Mouse (Mus musculus) ZHBTc4 (cell line): ENCODE measurements around the gene Zfp790.
A peak's percentile ranks its signal among the peaks of the same experiment; 100 is the strongest.

Source experiments
- DNase-seq: peaks from one replicate; pipeline ENCODE4 v3.0.0-alpha.2; 2011; ENCODE audit warnings: low read depth, low spot score

Zfp790 gene

DNA sequence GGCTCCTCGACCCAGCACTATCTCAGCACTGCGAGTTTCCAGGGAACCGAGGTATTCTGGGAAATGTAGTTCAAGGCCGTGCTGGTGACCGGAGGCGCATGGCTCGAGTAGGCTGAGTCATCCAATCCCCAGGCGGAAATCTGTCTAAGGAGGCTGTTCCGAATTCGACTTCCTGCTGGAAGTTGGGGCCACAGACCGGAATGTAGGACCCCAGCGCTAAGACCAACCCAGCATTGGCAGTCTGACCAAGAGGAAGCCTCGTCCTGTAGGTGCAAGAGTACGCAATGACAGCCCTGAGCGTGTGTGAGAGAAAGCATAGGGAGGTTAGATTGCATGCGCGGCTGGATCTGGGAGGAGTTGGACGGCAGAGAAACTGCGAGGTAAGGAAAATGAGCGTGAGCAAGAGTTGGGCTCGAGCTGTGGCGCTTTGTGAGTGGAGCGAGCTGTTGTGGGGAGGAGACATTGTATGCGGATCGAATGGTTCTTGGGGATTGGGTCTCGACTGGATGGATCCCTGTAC lies at the start of gene Zfp790:
TSS of gene Zfp790 (plus strand) at position 205 of the 520 bp plus-strand sequence.
- peak; percentile 97 for DNase-seq

DNA sequence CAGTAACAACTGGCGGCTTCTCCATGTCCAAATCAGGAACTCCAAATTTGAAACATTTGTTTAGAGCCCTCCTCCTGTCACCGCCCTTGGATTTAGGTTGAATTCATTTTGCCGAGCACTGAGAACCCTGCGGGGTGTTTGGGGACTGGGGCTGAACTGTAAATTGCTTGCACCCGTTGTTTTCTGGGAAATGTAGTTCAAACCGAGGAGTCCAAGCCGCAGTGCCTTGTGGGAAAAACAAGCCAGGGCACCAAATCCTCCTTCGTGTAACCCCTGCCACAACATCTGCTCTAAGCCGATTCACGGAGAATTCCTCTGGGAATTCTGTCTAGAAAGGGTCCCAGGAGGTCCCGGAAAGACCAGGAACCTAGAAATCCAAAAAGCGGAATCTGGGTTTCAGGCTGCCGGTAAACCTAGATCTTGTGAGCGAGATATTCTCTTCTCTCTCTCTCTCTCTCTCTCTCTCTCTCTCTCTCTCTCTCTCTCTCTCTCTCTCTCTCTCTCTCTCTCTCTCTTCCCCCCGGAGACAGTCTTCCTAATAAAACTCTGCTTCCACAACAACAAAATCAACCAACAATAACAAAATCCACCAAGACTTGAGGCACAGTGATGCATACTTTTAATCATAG lies 48.7 kb upstream of the Zfp790 start:
- DNase-seq: peak; percentile 85

GRCm38 (mm10) chr7:29768090-29768900 lies 47.6 kb upstream of the Zfp790 start, which contains the start of gene Zfp84:
TSS of gene Zfp84 (plus strand) at chr7:29768552.
- DNase-seq: peak; percentile 95

DNA sequence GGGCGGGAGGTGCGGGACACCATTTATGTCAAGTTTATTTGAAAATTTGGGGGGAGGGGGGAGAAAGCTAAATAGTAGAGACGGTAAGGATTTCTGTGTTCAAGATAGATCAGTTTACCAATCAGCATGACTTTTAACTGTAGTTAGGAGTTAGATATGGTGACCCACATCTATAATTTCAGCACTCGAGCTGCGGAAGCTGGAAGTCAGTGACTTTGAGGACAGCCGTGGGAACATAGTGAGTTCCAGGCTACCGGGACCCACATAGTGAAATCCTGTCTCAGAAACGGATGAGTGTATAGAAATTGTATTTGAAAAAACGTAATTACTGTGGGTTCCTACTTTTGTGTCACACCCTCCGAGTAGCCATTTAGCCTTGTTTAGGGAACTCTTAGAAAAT lies 46.9 kb upstream of the Zfp790 start:
- no peak for DNase-seq

DNA sequence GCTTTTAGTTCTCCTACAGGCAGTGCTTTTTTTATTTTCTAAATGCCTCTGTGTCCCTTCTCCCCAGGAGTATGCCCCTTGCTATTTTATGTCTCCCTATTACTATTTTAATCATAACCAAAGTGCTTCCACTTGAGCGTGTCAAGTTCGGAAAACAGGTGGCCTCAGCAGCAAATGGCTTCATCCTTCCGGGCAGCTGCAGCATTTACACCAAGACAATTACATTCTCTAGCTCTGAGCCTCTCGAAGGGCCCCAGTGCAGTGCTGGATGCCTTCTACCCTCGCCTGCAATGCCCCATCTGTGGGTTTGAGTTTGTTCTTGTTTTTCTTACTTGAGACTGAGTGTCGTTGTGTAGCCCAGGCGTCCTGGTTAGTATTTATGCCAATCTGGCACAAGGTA lies 42.4 kb upstream of the Zfp790 start:
- DNase-seq: no peak

- DNase-seq: no peak
Measured at GRCm38 (mm10) chr7:29774371-29774770, 41.5 kb upstream of the Zfp790 start.

DNA sequence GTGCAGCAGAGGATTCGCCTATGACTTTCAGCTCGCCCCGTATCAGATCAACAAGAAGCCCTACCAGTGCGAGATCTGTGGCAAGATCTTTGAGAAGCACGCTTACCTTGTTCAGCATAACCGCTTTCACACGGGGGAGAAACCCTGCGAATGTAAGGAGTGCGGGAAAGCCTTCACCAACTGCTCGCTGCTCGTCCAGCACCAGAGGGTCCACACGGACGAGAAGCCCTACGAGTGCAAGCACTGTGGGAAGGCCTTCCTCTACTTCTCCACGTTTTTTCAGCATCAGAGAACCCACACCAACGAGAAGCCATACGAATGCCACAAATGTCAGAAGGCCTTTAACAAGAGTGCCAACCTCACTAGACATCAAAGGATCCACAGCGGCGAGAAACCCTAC lies 39.3 kb upstream of the Zfp790 start:
- DNase-seq: no peak

- DNase-seq: no peak
Measured at GRCm38 (mm10) chr7:29777372-29777771, 38.5 kb upstream of the Zfp790 start.

DNA sequence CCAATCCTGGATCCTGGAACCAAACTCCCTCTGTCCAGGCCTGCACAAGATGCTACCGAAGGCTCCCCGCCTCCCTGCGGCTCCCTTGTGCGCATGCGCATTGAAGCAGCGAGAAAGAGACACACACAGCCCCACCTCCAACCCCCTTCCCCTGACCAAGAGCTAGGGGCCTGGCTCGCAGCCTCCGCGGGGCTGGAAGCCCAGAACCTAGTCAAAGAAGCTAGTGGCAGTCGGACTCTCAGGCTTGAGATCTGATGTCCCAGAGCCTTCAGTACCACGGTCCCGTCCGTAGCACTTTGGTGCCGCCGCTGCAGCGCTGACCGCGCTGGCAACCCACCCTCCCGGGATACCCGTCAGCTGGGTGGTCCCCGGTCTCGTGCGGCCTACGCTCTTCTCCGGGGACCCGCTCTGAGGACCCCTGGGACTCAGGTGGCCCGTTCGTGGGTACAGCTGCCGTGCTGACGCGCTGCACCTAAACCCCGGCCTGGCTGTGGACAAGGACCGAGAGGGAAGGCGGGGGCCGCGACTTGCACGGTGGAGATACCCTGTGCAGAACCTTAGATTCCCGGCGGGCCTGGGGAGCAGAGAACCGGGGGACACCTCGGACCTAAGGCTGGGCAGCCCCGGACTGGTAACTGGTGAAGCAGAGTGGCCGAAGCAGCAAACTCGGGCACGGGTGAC lies 31.9 kb upstream of the Zfp790 start, which contains the start of gene Zfp30:
TSS of gene Zfp30 (plus strand) at position 128 of the 681 bp plus-strand sequence.
- peak; percentile 97 for DNase-seq

- DNase-seq: no peak
Measured at GRCm38 (mm10) chr7:29785023-29785422, 30.9 kb upstream of the Zfp790 start.

GRCm38 (mm10) chr7:29785888-29786287 lies 30.0 kb upstream of the Zfp790 start:
- no peak for DNase-seq

DNA sequence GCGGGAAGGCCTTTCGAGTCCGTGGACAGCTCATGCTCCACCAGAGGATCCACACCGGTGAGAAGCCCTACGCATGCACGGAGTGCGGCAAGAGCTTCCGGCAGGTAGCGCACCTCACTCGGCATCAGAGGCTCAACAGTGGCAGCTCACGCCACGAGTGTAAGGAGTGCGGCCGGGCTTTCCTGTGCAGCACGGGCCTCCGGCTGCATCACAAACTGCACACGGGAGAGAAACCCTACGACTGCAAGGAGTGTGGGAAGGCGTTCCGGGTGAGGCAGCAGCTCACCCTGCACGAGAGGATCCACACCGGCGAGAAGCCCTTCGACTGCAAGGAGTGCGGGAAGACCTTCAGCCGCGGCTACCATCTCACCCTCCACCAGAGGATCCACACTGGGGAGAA lies 23.0 kb upstream of the Zfp790 start:
- peak; percentile 66 for DNase-seq

DNA sequence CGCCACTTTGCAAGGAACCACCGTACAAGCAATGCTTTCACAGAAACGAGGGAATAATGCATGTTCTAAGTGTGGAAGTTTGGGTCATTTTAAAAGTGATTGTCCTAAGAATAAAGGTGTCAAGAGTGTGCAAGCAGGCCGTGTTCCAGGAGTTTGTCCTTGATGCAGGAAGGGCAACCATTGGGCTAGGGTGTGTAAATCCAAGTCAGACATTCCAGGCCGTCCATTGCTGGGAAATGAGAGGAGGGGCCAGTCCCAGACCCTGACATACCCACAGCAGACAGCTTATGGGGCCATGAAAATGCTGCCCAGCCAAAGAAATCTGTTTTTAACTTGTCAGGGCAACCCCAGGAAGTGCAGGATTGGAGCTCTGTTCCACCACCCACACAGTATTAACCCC lies 8.9 kb upstream of the Zfp790 start:
- peak; percentile 57 for DNase-seq

GRCm38 (mm10) chr7:29812244-29812643 lies 3.7 kb upstream of the Zfp790 start:
- DNase-seq: no peak

GRCm38 (mm10) chr7:29814381-29814780 lies 1.5 kb upstream of the Zfp790 start:
- no peak for DNase-seq

DNA sequence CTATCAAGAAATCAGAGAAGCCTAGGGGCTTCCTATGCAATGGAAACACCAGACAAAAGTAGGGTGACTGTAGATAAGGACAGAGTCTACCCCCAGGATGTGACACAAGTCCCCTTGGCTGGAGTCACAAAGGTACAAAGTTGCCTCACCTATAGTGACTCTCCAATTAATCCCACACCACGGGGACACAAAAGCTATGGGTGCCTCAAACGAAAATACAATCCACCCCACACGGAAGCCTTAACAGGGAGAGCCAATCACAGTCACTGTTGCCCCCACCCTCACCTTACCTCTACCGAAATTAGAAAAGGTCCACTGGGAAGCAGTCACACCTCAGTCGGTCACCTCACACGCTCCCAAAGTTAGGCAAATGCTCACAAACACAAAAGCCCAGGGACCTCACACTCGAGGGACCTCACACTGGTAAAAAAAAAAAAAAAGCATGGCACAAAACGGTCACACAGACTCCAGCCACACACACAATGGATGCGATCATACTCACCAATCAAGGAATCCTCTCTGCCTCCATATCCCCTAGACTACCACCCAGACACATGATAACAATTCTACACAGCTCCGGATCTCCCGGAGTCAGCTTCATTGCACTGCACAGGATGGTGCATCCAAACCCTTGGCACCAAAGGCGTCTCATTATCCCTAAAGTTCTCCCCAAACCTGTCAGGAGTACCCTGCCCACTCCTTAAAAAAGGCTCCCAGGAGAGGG lies 691 bp upstream of the Zfp790 start:
- no peak for DNase-seq

DNA sequence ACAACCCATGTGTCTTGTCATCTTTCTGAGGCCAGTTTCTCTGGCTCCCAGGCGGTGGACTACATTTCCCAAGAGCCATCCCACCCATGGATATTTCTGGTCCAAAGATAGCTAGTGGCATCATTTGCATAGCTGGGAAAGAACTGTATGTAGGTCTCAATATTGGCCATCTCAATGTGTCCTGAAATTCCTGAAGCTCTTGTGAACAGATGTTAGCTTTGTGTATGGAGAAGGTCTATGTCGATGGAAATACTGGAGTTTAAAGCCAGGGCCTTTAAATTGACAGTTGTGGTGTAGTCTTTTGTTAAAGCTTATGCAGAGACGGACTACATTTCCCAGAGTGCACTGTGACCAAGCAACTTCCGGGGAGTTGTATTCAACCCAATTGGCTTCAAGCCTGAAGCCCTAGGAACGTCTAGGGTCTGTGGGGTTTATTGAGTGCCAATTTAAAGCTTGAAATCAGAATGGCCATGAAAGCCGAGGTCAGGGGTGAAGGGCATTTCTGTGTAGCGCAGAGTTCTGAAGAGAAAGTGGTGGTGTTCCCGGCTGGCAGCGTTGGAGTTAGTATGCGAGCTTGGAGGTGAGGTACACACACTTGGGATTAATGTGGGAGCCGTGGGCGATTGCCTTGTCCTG lies 2.8 kb downstream of the Zfp790 start:
- DNase-seq: peak; percentile 83

DNA sequence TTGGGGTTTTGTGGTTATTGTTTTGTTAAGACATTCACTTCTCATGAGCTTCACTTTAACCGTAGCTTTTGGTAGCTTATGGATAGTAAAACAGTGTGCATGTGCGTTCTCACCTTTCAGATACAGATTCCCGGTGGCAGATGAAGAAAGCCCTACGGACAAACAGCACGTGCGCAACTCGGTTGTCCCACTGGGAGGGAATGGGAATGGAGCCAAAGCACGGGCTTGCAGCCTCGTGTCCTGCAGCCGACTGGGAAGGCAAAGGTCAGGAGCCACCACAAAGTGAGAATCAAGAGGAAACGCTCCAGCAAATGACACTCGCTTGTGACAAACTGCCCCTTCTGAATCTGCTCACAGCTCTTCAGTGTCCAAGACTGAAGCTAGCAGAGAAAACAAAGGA lies 12.1 kb downstream of the Zfp790 start:
- no peak for DNase-seq

DNA sequence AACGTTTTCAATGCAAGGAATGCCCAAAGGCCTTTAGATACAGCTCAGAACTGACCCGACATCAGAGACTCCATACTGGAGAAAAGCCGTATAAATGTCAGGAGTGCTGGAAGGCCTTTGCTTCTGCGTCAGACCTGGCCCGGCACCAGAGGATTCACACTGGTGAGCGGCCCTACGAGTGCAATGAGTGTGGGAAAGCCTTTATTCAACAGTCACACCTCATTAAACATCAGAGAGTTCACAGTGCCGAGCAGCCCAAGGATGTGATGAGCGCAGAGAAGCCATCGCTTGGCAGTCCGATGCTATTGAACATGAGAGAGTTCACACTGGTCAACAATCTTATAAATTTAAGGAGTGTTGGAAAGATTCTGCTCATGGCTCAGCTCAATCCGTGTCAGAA lies 13.9 kb downstream of the Zfp790 start:
- no peak for DNase-seq

DNA sequence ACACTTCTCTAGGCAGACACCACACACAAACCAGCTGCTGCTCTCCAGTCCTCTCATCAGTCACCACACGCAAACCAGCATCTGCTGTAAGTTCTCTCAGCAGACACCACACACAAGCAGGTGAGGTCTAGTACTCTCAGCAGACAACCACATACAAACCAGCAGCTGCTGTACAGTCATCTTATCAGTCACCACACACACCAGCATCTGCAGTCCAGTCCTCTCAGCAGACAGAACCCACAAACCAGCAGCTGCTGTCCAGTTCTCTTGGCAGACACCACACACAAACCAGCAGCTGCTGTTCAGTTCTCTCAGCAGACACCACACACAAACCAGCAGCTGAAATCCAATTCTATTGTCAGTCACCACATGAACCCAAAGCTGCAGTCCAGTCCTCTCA lies 20.9 kb downstream of the Zfp790 start:
- DNase-seq: no peak

GRCm38 (mm10) chr7:29839256-29839655 lies 23.3 kb downstream of the Zfp790 start:
- DNase-seq: no peak
